Mouse (Mus musculus) lung, adult 2 months (tissue): ENCODE measurements around the gene Mettl1.

Source experiments
- CTCF ChIP-seq: fragments of 200-500 bp; IDR thresholded peaks from 2 replicates; pipeline ENCODE4 v1.5.1; 2011; ENCODE audit warnings: mild to moderate bottlenecking, low read length, control low read depth; ENCODE audit not compliant: insufficient read depth
- POLR2A ChIP-seq: fragments of 200-500 bp; IDR thresholded peaks from 2 replicates; pipeline ENCODE4 v1.6.1; 2011; ENCODE audit warnings: low read depth, mild to moderate bottlenecking, control low read depth, low read length, borderline replicate concordance; ENCODE audit errors: extremely low read depth

GRCm38 (mm10) chr10:127075651-127076050 lies 34.4 kb downstream of the Mettl1 start:
- TF ChIP-seq CTCF (no peak), POLR2A (no peak)
